Mouse (Mus musculus) adipocyte (in vitro differentiated cells): ENCODE measurements around the gene Tbxas1.

Source experiments
- DNase-seq: peaks from one replicate; pipeline ENCODE4 v3.0.0-alpha.2; 2016; ENCODE audit warnings: low spot score

The Tbxas1 gene

DNA sequence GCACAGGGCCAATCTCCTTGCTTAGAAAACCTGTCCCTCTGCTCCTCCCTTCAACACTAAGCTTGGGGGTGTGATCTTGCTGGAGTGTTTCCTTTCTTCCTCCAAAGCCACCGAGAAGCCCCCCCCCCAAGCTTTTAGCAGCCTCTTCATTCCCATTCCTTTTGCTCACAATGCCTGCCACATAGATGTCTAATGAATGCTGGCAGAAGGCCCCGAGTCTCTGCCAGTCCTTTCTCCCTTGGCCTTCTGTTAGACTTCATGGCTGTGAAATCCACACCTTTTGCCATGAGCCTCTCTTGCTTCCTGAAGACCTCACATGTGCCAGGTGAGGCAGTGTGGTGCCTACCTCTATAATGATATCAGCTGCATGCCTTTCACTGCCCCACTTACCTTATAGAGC lies 47.3 kb downstream of the Tbxas1 start:
- DNase-seq, result no peak

DNA sequence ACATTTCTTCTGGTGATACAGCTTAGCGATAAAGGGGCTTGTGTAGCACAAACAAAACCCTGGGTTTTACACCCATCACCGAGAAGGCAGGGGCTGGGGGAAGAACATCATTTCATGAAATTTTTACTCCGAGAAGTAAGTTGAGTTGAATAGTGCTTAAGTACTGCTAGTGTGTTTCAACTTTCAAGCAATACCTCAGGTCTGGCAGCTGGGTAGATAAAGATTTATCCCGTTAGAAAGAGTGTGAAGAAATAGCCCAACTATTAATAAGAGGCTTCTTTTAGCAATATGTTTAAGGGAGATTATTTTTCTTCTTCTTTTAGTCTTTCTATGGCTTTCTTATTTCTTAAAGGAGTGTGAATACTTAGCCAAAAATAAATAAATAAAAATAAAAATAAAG lies 48.2 kb downstream of the Tbxas1 start:
- DNase-seq, result no peak

DNA sequence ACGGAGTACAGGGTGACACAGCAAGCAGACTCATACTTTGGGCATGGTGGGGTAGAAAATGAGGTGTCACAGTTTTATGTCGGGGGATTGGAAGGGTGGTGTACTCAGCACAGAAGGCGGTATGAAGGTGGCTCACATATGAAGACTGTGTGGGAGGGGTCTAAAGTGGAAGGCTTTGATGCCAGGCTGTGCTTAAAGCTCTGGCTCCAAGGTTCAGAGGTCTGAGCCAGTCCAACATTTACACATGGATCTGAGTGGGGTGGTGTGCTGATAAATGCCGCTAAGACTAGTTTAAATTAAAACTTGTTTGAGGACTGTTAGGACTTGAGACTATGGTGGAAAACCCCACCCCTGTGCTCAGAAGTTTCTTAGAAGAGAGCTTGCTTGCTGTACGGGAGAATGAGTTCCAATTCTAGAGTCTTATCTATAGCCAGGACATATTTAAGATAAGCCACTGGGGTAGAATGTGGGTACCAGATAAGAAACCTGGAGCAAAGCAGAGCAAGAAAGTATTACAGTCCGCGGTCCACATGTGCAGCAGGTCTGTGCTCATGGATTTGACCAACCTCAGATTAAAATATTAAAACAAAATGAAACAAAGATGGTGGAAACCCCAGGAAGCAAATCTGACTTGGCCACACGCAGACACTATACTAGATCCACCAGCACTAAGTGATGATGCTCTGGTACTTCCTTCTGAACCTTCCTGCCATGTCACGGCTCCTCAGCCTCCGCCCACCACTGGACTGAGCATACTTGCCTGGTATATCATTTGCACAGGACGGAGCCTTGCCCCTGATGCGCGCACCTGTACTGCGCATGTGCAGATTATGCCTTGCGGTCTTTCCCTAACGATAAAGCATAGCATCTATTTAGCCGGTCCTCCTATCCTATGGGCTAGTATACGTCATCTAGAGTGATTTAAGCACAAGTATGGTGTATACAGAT lies 48.9 kb downstream of the Tbxas1 start:
- DNase-seq, result no peak

DNA sequence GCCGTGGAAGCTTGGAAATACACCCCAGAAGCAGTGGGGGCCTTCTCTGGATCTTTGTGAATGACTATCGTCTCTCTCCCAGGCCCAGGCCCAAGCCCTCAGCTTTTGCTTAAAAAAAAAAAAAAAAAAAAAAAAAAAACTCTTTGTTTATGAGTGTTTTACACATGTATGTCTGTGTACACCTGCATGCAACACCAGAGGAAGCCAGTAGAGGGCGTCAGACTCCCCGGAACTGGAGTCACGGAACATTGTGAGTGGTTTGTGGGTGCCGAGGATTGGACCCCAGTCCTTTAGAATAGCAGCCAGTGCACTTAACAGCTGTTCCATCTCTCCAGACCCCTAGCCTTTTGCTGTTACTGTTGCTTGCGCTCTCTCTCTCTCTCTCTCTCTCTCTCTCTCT lies 50.5 kb downstream of the Tbxas1 start:
- no peak for DNase-seq

DNA sequence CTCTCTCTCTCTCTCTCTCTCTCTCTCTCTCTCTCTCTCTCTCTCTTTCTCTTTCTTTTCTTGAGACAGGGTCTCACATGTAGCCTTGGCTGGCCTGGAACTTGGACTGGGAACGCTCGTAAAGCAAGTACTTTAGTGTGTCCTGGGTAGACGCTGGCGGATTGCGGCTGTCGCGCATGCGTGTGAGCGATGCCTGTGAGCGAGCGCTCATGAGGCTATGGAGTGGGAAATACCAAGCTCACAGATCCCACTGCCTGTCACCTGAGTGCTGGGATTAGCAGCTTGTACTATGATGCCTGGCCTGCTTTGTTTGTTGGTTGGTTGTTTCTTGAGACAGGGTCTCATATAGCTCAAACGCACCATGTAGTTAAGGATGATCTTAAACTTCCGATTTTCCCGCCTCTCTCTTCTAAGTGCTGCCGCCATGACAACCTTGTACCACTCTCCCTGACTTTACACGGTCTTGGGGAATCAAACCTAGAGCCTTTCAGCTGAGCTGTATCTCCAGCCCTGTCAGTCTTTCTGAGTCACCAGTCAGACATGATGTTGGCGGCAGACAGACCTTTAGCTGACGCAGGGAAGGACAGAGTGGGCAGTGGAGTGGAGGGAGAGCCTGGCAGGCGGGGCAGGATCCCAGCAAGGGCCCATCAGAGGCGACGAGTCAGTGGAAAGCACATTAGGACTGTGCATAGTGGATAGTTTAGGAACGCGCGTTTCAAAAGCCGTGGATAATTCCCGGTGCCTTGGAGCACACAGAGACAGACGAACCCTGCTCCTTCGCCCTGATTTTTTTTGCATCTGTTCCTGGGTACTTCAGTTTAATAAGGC lies 51.1 kb downstream of the Tbxas1 start:
- DNase-seq, result no peak

DNA sequence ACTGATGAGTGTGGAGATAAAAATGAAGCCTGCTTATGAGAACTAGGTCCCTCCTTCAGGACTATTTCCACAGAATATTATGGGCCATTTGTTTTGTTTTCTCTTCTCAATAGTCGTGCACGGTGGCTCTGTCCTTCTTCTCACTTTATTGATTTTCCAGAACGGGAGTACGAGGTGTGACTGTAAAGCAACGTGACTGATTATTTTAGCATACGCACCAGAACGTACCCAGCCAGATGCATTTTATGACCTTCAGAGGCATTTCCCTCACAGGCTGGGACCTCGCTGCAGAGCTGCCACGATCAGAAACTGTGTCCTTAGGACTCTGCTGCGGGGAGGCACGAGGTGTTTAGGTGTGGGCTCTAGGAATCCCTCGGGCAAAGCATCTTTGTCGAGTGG lies 51.8 kb downstream of the Tbxas1 start:
- no peak for DNase-seq

DNA sequence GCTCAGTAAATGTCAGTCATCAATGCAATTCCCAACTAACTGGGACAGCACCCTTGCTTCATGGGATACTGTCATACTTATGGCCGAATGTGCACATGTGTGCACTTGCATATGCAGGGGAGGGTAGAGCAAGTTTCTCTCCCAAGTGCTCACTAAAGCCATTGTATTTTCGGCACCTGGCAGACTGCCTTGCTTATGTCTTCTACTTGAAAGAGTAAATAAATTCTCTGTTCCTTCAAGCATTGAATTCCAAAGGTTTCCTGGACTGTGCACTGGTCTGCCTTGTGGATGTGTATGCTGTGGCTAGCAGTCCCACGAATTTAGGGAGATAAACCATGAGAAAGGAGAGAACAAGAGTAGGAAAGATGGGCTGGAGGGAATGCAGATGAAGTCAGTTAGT lies 53.3 kb downstream of the Tbxas1 start:
- no peak for DNase-seq

DNA sequence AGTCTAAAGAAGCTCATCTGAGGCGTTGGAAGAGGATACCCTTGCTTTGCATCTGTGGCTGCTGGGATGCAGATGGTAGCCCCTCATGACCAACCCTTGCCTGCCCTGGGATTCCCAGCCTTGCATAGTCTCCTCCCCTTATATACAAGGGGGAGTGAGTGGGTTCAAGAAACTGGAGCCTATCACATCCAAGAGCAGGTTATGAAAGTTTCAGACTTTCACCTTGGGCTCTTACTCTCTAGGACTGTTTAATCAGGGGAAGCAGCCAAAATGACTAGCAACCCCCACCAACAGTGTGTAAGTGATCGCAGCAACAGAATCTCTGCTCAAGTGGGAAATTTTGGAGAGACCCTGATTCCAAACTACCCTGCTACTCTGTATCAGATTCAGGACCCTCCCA lies 60.8 kb downstream of the Tbxas1 start:
- no peak for DNase-seq

DNA sequence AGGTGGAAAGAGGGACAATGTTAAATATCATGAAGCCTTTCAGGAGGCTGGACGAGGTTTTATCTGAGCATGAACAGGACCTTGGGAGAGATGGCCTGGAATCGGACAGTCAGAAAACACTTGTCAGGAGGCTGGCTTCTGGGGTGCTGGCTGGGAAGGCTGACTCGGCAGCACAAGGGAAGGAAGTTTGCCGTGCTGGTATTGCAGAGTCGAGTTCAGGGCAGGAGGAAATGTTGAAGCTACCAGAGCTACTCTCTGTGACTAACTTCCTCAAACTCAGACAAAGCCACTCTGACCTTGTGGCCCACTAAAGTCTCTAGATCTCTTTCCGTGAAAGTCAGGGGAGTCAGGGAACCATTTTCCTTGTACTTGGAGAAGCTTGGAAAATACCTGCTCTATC lies 63.2 kb downstream of the Tbxas1 start:
- DNase-seq, result no peak

DNA sequence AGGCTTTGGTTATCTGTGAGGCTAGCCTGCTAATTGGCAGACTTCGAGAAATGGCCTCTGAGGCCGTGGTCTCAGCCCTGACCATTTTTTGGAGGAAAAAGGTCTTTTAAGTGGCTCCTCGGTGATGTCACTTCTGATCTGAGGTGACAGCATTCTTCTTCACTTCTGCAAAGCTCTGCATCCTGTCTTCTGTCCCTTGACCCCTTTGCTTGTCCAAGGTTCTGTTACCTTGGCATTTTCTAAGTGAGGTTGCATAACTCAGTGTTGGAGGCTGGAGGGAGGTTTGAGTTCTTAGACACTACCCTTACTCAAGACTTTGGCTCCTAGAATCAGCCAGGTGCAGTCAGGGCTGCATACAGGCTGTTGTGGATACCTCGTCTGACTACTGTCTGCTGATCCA lies 63.9 kb downstream of the Tbxas1 start:
- DNase-seq, result no peak

DNA sequence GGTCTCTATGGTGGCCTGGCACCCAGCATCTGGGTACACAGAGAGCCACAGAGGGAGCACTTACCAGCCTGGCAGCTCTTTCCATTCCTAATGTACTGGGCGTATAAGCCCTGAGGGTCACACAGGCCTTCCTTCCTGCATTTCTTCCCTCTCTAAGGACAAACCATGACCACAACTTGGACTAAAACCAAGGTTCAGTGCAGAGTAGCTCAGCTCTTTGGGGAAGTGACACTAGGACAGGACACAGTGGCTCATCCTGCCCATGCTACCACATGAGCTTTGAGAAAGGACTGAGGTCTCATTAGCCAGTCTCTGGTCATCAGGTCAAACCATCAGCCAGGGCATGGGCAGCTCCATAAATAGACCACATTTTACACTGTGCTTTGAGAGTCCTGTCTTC lies 65.8 kb downstream of the Tbxas1 start:
- DNase-seq, result no peak

DNA sequence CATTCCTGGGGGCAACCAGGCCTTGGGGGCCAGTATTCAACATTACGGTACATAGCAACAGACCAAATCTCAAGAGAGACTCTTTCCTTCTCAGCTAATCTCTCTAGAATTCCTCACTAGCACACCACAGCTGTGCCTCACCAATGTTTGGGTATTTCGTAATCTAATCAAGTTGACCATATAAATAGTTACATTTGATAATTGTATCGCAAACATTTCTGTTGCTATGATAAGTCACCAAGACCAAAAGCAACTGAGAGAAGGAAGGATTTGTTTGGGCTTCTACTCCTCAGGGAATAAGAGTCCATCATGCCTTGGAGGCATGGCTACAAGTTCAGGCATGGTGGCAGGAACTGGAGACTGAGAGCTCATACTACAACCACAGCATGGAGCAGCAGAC lies 67.6 kb downstream of the Tbxas1 start:
- no peak for DNase-seq

DNA sequence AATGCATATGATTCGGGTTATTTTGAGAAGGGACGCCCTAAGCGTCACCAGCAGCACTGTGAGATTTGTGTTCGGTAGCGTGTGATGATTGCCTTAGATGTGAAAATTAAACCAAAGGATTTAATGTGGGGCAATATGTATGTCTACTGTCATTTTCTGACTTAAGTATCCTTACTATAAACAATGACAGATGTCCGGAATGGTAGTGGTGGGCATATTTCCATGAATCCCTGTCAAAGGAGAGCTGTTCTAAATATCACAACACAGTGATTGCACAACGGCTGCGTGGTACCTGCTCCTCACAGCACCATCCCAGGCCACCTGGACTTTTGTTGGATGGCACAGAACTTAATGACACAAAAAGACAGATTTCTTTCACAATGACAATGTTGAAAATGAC lies 69.2 kb downstream of the Tbxas1 start:
- no peak for DNase-seq

DNA sequence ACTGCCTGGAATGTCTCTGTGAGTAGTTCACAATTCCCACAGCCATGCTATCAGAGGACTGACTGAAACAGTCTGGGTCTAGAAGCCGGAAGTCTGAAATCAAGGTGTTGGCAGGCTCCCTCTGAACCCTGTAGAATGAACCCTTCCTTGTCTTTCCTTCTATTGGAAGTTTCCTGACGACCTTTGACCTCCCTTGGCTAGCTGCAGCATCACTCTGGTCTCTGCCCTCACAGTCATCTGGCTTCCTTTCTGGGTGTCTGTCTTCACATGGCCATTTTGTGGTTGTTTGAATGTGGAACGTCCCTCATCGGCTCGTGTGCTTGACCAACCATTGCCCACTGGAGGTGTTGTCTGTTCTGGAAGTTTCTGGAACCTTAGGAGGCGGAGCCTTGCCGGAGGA lies 69.6 kb downstream of the Tbxas1 start:
- no peak for DNase-seq

DNA sequence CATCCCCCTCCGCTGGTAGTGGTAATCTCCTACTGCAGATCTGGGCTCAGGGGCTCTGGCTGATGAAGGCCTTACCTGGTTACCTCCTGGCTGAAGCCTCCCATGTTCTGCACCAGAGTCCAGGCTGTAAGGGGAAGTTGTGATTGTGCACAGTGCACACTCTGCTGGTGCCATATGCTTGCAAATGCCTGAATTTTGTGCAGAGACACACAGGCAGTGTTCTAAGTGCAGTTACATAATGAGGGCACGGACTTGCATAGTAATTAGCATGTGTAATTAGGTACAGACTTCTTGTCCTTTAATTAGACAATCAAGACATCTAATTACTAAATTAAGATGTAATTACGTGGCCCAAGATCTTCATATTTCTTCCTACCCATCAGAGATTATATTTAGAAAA lies 70.5 kb downstream of the Tbxas1 start:
- no peak for DNase-seq

DNA sequence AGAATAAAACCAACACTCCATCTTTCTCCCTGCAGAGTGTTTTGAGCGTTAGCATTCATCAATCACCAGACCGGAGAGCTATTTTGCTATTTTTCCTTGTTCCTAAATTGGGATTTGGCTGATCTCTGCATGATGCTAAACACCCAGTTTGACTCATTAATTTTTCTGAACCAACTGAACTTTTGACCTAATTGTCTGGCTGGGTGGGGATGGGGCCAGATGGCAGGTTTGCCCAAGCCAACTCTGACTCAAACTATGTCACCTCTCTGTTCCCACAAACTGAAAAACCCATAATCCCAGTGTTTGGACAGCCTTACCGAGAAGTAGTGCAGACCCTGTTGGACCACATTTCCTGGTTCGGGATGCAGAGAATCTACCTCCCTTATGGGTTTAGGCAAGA lies 72.1 kb downstream of the Tbxas1 start:
- peak; percentile 21 for DNase-seq

DNA sequence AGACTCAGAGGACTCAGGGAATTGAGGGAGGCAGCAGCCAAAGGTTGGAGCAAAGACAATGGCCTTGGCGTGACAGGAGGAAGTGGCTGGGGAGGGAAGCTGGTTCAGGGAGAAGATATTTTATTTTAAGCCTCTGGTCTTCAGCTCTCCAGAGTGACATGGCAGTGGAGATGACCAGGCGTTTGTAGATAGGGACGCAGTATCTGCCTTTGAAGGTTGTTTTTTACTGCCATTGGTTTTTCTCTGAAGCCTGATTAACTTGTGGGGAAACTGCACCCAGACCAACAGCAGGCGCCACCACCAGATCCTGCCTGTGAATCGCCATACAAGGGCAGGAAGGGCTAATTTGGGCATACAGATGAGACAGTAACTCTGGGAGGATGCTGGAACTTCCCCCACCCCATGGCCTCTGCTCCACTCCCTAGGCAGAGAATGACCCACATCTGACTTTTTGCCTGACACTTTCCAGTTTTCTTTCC lies 74.5 kb downstream of the Tbxas1 start:
- peak; percentile 83 for DNase-seq

DNA sequence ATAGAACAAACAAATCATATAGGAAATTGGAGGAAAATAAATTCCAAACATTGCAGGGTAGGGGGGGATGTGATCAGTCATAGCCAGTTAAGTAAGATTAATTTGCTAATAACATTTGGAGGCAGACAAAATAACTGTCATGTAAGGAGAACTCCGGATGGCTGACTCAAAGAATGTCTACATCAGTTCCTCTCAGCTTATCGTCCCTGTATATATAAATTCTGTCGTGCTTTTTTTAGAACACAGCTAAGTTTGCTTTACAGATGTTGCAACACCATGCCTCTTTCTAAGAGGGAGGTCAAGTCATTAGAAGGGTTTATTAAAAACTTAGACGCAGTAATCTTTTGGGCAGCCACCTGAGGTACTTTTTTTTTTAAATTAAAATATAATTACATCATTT lies 75.1 kb downstream of the Tbxas1 start:
- peak; percentile 18 for DNase-seq

DNA sequence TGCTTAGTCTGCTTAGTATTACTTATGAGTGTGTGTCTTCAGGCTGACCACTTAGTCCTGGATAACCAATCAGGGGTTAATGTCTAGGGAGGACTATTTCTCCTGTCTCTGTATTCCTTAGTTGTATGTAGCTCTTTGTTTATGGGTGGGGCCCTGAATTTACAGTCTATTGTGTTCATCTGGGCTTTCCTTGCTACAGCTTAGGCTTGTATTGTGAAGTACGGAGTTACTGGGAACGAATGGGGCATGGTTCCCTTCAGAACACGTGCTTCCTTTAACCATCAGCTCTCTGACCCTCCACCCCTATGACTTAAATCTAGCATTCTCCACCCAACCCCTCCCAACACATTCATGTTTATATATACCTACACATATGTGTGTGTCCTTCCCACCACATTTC lies 75.6 kb downstream of the Tbxas1 start:
- DNase-seq, result no peak

DNA sequence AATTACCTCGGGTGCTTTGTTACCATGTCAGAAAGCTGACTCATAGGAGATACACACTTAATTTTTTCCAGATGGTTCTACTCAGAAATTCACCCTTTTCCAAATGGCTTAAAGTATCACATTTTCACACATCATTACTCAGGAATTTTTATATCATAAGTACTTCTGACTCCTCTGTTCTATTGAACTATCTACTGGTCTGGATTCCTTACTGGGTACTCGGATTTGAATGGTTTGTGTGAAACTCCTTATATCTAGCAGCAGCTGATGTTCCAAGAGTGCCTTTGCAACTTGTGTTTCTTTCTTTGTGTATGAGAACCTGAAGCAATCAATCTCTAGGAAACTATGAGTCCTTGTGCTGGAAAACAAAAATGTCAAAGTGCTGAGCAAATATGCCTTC lies 81.4 kb downstream of the Tbxas1 start:
- no peak for DNase-seq

DNA sequence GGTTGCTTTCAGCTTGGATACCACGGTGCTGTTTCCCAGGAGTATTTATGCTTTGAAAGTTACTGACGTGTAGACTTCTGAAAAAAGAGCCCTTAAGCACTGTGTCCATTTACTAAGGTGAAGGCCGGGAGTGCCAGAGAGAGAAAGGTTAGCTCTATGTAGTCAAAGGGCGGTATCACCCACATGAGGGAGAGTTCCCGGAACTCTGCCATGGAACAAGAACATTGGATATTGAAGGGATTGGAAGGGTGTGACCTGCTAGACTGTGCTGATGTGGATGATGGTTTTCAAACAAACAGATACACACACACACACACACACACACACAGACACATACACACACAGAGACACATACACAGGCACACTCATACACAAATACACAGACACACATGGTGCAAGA lies 82.0 kb downstream of the Tbxas1 start:
- no peak for DNase-seq

DNA sequence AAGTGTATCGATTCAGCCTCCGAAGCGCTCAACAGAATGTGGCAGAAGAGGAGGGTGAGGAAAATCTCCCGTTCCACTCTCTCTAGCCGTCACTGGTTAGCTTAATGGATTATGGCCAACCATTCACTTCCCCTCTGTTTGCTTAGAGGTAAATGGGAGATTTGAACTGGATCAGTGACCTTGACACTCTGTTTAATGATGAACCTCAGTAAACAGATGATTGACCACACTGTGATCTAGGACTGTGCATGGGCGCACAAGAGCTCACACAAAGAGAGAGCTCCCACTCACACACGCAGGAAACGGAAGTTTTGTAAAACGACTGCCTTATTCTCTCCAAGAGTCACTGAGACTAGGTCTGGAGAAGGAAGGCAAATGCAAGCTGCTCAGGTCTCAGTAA lies 84.3 kb downstream of the Tbxas1 start:
- no peak for DNase-seq

DNA sequence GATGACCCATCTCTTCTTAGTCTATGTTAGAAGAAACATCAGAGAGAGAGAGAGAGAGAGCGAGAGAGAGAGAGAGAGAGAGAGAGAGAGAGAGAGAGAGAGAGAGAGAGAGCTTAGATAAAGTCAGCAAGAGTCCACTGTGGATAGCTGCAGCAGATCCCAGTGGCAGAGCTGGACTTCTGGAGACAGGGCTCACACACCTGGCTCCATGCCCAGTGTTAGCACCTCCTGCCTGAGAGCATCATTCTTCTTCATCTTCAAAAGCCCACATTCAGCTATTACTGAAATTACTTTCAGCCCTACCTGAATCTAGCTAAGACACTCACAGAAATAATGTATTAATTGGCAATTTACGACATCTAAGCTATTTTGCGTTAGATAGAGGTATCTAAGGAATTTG lies 85.2 kb downstream of the Tbxas1 start:
- no peak for DNase-seq
